Mouse (Mus musculus): ENCODE data around the gene Crygf. TPM values are rescaled to one million over a fixed set of nuclear protein-coding genes. Genes with fewer than 3 reads are reported as not detected.

Crygf gene
- total and polyA plus RNA-seq, 3 experiments = not detected

Other genes starting within 250 kb of the Crygf start
- not detected in 2 replicates for gene Map2, start 248.8 kb downstream of the Crygf start, total RNA-seq (2012; rRNA removed)
- gene Map2, start 248.8 kb downstream of the Crygf start, polyA plus RNA-seq (2012; ENCODE audit: insufficient read depth in 1 of 2, insufficient read length in 2 of 2, low read depth in 1 of 2, low replicate concordance in 2 of 2, missing spikeins in 1 of 2) = not detected

Measured in MEL (cell line).